Mouse (Mus musculus) spleen, adult 12 weeks (tissue): ENCODE results near the gene Slc39a11.

ENCODE experiments used
- DNase-seq: peaks from one replicate; pipeline ENCODE4 v3.0.0; 2022; ENCODE audit warnings: low spot score

Gene Slc39a11

DNA sequence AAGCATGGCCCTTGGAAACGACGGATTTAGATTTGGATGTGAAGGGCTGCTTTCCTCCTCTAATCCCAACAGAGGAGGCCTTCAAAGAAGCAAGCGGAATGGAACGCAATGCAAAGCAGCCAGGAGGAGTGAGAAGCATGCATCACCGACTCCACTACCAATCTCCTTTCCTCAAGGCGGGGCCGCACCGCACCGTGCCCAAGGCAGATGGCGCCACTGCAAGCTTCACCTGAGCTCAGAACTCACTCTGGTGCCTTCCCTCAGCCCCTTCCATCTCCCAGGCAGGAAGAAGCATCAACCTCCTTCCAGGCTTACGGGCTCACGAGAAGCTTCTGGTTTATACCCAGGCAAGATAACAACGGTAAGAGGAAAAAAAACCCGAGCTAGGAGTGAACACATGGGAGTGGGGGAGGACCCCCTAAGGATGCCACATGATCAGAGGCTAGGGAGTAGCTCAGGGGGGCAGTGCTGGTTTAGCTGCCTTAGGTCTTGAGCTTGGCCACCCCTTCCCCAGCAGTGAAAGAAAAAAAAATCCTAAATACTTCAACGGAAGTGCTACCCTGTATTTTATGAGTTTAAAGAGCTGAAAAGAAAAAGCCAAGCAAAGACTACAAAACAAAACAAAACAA lies 191.2 kb downstream of the Slc39a11 start:
- no peak for DNase-seq

DNA sequence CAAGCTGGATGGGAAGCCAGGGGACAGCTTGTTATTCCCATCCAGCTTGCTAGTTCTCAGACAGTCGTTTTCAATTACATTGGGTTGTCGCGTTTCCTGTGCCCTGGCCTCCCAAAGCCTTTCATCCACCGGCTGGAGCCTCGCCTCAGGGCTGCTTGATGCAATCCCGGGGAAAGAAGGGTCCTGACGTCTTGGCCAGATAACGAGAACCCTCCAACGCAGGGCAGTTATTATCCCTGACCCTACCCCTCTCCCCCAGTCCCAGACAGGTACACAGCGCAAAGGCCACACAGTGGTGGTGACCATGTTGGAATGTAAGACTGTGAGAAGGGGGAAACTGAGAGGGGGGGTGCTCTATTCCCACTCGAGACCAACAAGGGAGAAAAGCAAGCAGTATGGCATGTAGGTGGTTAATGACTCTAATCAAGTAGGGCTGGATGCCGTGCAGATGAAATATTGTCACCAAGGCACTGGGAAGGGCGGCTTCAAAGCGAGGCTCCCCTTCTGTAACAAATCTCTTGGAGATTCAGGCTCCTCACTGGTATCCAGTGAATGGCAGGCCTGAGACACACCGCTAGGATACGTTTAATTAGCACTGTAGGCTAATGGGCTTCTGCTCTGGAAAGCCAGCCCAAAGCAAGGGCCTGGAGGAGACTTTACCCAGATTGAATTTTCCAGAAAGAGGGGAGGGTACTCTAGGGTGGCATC lies 196.9 kb downstream of the Slc39a11 start:
- DNase-seq, result no peak

DNA sequence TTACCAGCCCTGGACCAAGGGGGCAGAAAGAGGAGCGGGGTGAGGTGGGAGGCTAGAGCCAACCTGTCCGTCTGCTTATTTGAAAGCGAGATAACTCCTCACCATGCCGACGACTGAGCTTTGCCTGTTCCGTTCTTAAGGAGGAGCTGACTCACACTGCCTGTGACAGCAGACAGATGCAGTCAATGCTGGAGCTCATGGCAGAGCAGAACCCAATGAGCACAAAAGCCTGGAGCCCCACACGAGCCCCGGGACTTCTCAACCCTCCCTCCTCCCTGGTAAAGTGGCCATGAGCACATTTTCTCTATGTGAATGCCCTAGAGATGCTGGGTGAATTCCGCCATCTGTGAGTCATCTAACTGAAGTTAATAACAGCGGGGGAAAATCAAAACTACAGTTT lies 198.6 kb downstream of the Slc39a11 start:
- DNase-seq, result no peak

DNA sequence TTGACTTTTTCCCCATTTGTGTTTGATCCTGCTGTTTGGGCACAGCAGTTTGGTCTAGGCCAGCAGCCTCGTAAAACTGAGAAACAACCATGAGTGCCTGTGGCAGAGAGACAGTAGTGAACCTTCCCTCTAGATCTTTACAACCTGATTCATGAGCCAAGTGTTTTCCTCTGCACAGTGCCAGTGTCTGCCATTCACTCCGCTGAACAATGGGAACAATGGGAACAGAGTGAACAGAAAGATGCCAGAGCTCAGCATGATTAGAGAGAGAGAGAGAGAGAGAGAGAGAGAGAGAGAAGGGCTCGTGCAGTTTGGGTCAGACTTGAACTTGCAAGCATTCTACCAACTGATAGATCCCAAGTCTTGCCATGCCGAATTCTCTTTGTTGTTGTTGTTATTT lies 199.2 kb downstream of the Slc39a11 start:
- DNase-seq, result no peak

DNA sequence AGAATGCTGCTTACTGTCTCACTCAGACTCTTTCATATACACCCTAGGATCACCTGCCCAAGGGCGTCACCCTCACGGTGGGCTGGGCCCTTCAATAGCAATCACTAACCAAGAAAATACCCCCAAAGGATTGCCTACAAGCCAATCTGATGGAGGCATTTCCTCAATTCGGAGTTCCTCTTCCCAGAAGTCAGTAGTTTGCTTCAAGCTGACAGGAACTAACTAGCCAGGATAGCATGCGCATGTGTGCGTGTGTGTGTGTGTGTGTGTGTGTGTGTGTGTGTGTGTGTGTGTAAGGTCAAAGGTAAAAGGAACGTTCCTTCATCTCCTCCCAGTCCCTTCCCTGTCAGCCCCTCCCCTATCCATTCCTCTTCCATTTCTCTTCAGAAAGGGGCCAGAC lies 199.9 kb downstream of the Slc39a11 start:
- DNase-seq, result no peak

DNA sequence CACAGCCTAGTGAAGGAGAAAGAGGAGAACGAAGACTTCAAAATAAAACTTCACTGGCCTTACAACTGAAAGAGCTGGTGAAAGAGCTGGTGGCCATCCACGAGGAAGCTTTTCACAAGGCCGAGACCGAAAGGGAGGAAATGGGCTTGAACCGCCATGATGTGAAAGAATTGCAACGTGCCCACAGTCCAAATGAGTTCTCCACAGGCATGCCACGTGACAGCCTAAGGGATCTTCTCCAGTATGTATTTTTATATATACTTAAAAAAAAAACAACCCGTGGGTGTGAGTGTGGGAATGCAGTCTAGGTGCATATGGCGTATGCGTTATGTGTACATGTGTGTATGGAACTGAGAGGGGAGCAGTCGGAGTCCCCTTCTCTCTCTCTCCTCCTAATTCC lies 207.8 kb downstream of the Slc39a11 start:
- no peak for DNase-seq

DNA sequence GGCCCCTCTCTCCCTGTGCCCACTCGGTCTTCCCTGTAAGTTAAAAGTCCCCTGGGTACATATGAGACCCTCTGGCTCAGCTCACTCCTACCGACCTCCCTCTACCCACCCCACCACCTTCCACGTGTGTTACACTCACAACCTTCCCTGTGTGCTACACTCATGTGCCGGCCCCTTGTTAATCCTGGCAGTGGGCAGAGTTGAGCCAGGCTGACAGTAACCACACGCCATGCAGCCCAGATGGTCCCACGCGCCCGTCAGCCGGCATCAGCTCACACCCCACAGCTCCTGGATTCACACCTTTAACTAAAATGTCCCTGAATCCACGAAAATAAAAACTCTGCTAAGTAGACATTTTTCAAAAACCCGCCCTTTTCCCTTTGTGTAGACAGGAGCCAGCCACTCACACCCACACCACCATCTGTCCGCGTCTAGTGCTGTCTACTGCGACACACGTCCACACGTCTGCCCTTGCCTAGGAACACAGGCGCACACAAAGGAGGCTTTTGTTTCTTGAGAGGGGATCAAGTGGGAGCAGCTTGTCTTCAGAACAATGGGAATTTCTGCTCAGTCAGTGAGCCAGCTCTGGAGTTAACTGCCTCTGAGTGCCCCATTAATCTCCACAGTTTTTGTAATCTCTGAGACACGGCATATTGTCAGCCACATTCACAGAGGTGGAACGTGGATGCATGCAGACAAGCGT lies 210.4 kb downstream of the Slc39a11 start:
- no peak for DNase-seq

DNA sequence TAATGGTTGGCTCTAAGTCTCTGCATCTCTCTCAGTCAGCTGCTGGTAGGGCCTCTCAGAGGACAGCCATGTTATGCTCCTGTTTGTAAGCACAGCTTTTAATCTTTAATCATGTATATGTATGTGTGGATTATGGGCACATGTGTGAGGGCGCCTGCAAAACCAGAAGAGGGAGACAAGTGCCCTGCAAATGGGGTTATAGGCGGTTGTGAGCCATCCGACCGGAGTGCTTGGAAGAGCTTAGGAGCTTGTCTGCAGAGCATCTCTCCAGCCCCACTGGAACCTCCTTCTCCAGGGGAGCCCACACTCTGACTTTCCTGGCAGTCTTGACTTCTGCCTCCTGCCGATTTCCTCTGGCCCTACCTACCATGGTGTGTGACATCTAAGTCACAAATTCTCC lies 211.0 kb downstream of the Slc39a11 start:
- no peak for DNase-seq

DNA sequence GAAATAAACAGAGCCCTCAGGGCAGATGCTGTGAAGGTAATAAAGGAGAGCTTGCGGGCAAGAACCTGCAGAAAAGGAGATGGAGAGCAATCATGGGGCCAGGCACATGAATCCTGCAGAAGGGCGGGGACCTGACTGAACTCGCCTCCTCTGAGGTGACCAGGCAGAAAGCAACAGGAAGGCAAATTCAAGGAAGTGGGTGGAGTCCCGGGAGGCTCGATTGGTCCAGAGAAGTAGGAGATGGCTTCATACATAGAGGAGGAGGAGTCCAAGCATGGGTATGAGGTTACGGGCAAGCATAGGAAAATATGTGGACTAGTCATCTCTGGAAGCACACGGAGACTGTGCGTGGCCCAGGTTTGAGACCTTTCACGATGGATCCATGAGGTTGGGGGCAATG lies 212.5 kb downstream of the Slc39a11 start:
- no peak for DNase-seq

DNA sequence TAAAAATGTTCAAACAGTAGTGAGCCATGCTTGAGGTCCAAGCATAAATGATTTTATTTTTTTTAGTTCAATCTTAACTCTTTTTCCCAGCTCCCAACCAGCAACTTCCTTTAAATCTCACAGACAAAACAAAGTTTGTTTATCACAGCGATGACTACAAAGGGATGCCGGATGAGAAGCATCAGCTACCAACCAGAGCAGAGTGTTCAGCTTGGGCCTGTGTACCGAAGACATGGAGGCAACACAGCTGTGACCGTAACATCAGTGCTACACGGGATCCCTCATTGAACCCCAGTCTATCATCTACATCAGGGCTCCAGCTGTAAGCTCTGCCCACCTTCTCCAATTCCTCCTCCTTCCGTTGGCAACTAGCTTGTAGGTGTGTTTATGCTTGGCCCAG lies 213.6 kb downstream of the Slc39a11 start:
- no peak for DNase-seq

DNA sequence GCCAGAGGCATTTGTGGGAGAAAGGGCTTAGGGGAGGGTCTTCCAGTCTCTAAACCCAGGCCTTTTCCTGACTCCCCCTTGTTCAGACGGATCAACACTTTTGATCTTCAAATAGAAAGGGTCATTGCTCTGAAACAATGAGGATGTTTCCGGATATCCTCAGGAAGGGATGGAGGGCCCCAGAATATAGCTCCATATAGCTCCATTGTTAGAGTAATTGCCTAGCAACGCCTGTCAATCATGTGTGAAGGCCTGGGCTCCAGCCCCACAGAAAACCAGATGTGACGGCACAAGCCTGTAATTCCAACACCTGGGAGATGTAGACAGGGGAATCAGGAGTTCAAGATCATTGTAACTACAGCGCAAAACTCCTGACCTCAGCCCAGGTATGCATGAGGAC lies 214.2 kb downstream of the Slc39a11 start:
- DNase-seq, result no peak

DNA sequence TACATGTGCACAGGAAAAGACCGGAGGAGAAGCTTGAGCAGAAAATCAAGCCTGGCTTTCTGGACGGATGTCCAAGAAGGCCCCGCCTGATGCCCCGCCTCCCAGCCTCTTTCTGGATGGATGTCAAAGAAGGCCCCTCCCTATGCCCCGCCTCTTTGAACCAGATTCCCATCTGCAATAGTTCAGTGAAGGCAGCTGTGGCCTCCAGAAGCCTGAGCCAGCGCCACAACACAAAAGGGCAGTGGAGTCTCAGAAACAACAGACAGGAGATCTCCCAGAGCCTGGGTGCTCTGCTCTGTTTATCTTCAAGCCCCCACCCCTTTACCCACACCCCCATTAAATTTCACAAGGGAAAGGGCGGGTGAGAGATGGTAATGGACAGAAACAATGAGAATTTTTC lies 218.7 kb downstream of the Slc39a11 start:
- no peak for DNase-seq

DNA sequence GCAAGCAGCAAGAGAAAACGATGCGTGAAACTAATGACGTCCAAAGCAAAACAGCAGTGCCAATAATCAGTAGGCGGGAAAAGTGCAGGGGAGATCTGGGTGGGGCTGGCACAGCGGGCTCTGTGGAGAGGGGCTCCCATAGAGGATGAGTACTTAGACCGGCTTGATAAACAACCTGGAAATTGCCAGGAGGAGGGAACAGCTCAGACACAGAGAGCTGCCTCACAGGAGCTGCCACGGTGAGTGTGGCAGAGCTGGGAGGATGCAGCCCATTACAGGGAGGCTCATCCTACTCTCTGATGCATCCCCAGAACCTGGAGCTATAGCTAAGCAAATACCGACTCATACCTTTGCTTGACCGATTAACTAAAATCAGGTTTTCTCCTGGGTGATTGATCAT lies 224.0 kb downstream of the Slc39a11 start:
- no peak for DNase-seq

DNA sequence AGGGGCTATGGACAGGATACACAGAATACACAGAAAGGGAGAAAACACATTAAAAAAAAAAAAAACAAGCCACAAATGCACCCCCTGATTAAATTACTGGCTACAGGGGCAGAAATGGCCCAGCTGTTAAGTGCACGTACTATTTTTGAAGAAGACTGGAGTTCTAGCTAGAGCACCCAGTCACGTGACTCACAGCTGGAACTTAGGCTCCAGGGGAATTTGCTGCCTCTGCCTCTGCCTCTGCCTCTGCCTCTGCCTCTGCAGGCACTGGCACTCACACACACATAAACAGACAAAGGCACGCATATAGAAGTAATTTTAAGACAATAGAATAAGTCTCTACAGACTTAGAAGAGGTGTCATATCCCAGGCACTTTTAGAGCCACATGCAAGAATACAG lies 224.4 kb downstream of the Slc39a11 start:
- DNase-seq, result no peak

DNA sequence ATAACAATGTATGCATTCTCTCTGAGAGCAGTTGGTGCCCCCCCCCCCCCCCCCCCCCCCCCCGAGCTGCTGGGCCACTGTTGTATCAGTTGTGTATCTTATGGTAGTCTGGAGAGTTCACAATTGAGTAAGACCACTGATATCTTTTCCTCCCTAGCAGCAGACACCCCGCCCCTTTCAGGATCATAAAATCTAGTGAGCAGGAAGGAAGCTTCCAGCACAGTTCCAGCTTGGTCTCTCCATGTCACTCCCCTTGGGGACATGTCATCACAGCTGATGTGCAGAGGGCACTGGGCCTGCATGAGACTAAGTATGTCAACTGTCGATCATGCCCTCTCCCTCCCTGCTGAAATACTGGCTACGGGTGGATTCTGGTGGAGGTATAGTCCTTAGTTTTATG lies 225.1 kb downstream of the Slc39a11 start:
- DNase-seq, result no peak

DNA sequence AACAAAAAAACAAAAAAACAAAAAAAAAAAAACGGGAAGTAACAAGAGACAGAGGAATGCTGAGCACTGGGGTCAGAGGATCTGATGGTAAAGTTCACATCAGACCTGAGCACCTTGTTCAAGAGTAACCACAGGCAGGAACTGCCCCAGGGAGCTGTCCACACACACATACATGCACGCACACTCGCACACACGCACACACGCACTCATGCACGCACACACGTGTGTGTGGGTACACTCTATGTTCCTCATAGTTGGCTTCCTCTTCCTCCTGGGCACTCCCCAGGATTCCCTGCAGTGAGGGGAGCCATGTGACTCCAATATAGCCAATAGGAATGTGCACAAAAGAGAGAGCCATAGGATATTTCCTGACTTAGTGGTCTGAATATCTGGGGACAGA lies 227.3 kb downstream of the Slc39a11 start:
- no peak for DNase-seq

DNA sequence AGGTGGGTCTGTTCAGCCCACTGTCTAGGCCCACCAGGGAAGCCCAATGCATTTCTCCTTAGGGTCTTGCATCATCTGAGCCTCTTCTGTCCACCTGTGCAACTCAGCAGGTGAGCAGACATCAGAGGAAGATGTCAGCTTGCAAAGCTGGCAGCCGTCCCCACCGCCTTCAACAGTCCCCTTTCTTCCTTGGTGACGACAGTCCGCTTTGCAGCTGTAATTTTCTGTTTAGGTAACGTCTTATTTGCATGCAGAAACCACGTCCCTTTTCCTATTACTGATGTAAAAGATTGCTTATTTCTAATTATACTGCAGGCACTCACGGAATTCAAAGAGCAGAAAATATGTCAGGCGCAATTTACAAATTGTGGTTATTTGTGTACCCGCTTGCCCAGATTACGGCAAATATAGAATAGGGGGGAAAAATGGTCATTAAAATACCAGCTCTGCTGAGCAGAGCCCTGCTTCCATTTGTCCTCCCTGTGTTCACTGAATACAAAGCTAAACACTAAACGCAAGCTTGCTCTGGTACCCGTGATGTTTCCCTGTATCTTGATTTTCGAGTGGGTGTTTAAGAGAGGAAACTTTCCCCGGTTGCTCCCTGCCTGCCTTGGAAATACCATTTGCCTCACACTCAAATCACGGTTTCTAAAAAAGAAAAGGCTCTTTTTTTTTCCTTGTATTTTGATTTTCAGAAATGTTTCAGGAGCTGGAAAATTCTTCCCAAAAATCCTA lies 230.8 kb downstream of the Slc39a11 start:
- no peak for DNase-seq

DNA sequence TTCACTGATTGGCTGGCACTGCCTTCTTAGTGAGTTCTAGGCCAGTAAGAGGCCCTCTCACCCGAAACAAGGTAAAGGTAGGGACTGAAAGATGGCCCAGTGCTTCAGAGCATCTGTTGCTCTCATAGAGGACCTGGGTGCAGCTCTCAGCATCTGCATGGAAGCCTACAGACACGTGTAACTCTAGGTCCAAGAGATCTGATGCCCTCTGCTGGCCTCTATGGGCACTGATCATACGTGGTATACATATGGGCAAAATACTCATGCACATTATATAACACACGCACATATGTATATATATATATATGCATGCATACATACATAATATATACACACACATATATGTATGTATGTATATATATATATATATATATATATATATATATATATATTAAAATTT lies 231.9 kb downstream of the Slc39a11 start:
- DNase-seq, result no peak

DNA sequence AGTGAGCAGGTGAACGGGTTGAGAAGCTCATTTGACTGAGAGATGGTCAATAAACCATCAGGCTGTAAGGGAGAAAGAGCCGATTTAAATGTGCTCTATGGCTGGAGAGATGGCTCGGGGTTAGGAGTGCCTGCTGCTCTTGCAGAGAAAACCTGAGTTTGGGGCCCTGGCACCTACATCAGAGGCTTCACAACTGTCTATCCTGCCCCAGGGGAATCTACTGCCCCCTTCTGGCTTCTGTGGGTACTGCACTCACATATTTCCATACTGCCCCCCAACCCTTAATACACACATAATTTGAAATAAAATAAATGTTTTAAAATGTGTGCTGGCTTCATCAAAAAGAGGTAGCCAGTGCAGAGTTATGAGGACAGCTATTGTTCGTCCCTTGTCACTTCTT lies 237.3 kb downstream of the Slc39a11 start:
- no peak for DNase-seq

DNA sequence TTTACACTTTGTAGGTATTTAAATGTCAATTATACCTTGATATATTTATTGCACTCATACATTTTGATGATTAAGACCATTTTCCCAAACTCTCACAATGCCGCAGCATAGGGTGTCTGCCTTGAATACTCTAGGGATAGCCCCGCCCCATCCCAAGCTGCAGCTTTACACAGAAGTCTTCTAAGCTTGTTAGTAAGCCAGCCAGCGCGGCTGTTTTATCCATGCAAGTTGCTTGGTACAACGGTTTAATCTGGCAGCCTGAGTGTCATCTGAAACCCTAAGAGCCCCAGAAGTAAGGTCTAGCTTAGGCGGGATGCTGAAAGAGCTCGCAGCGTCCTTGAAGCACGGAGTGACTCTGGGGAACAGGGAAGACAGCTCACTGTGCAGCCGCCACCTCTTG lies 238.1 kb downstream of the Slc39a11 start:
- DNase-seq, result no peak

DNA sequence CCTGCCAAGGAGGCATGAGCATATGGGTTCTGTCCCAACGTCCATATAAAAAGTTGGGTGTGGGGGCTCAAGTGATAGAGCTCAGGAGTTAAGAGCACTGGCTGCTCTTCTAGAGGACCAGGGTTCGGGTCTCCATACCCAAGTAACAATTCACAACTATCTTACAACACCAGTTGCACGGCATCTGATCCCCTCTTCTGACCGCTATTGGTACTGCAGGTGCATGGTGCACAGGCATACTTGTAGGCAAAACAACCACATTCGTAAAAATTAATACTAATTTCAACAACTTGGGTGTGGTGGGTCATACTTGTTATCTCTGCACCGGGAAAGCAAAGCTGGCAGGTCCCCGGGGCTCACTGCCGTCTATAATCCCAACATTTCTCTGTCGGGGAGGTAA lies 240.8 kb downstream of the Slc39a11 start:
- DNase-seq, result no peak

DNA sequence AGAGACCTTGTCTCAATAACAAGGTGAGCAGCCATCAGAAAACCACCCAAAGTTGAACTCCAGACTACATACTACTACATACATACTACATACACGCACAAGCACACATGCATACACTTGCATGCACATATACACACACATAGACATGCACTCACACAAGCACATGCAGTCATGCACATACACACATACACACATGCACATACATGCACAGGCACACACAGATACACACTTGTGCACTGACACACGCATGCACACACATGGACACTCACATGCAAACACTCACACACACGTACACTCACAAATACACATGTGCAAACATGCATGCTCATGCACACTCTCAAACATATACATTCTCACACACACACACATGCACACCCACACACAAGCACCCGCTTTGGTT lies 242.4 kb downstream of the Slc39a11 start:
- DNase-seq, result no peak

DNA sequence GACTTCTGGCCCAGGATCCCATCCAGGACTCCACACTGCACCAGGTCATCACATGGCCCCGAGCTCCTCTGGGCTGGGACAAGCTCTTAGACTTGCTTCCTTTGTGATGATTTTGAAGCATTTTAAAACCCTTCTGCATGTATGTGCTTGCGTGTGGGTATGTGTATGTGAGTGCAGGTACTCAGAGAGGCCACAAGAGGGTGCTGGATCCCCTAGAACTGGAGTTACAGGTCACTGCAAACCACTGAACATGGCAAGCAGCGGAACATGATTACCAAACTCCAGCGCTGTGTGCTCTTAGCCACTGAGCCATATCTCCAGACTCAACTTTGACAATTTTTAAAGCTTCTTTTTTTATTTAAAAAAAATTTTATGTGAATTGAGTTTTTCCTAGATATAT lies 249.0 kb downstream of the Slc39a11 start:
- no peak for DNase-seq
